Mouse (Mus musculus) hindbrain, embryonic 10.5 days (tissue): ENCODE results near the gene Epha7. TPM values are rescaled to one million over a fixed set of nuclear protein-coding genes. Genes with fewer than 3 reads are reported as not detected.
A peak's percentile ranks its signal among the peaks of the same experiment; 100 is the strongest.

ENCODE experiments used
- DNase-seq: peaks from one replicate; pipeline ENCODE4 v3.0.0-alpha.2; 2017; ENCODE audit warnings: low spot score
- H3K27ac ChIP-seq: fragments of 300-500 bp; sonication (generic); 2 replicates; pipeline ENCODE4 v1.5.1; 2016; ENCODE audit warnings: mild to moderate bottlenecking, moderate library complexity
- H3K27me3 ChIP-seq: fragments of 300-500 bp; sonication (generic); 2 replicates; pipeline ENCODE4 v1.6.1; 2016; ENCODE audit warnings: mild to moderate bottlenecking; ENCODE audit not compliant: poor library complexity, insufficient read depth, severe bottlenecking
- H3K36me3 ChIP-seq: fragments of 300-500 bp; sonication (generic); 2 replicates; pipeline ENCODE4 v1.6.1; 2016; ENCODE audit warnings: mild to moderate bottlenecking, moderate library complexity
- H3K4me1 ChIP-seq: fragments of 300-500 bp; sonication (generic); replicated peaks from 2 replicates; pipeline ENCODE4 v1.6.1; 2016; ENCODE audit warnings: mild to moderate bottlenecking
- H3K4me3 ChIP-seq: fragments of 300-500 bp; sonication (generic); 2 replicates; pipeline ENCODE4 v1.5.1; 2016; ENCODE audit warnings: mild to moderate bottlenecking, moderate library complexity
- H3K9me3 ChIP-seq: fragments of 300-500 bp; sonication (generic); 2 replicates; pipeline ENCODE4 v1.6.1; 2016; ENCODE audit warnings: mild to moderate bottlenecking, moderate library complexity
- WGBS: fragments of 180-500 bp; shearing (Covaris S2); methylation state at CpG from one replicate; pipeline ENCODE4 v1.1.7; 2016; 5-methylcytosine and 5-hydroxymethylcytosine counted together
- polyA plus RNA-seq: library from polyadenylated mRNA; unstranded; fragments of >200 nt; fragmentation: Nextera tagmentation; extraction: Ambion mirVana; gene quantifications from 2 replicates; pipeline ENCODE4 v1.2.1, GENCODE M21; 2016

Gene Epha7
- 49.7 and 60.1 TPM in 2 replicates for polyA plus RNA-seq

- no peaks in the 10 kb centered on the region for H3K36me3 ChIP-seq
- H3K27ac ChIP-seq = peak within 1 kb of the TSS; percentile 97
- DNase-seq = peak; percentile 99
- H3K4me1 ChIP-seq = peaks cover 10% of the 10 kb centered on the region; the same call in 1 of the 2 replicates
- H3K4me3 ChIP-seq = peak within 1 kb of the TSS; percentile 84
- no peaks in the 10 kb centered on the region for H3K9me3 ChIP-seq
- under 1% methylated on average over 48 of the region's 48 CpGs for WGBS
- H3K27me3 ChIP-seq = no peaks in the 10 kb centered on the region; the same call in 1 of the 2 replicates
These were observed at the start of gene Epha7 for GRCm38 (mm10) chr4:28812691-28813289. Gene Epha7 (plus strand): TSS chr4:28813131.

GRCm38 (mm10) chr4:28783961-28784360, 29.0 kb upstream of the Epha7 start:
- DNase-seq = peak; percentile 57
- no peak overlapping the region for H3K27ac ChIP-seq
- no peaks in the 10 kb centered on the region for H3K36me3 ChIP-seq
- H3K4me1 ChIP-seq = peaks cover 9% of the 10 kb centered on the region; the same call in 1 of the 2 replicates
- no peaks in the 10 kb centered on the region for H3K27me3 ChIP-seq
- no peaks in the 10 kb centered on the region for H3K9me3 ChIP-seq
- WGBS = 37% methylated on average over 3 of the region's 3 CpGs
- no peak overlapping the region for H3K4me3 ChIP-seq

DNA sequence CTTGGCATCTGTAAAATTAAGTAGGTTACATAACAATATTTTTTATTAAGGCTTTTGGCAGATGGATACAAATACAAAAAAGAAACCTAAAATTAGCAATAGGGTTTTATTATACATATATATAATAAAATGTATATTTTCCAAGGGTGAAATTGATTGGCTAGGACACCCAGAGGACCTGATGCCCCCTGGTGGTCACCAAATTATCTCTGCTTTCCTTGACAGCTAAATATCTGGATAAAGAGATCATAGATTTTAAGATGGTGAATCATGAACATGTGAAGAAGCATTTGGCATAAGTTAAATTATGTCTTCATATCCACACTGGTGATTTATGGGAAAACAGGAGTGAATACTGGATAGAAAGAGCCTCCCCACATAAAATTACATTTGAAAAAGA, 4.1 kb upstream of the Epha7 start:
- no peaks in the 10 kb centered on the region for H3K27me3 ChIP-seq
- H3K36me3 ChIP-seq = no peaks in the 10 kb centered on the region
- H3K4me1 ChIP-seq = 0 out of 2 replicates have a peak, but pooled peaks cover 3% of the 10 kb centered on the region
- peak; percentile 17 for DNase-seq
- no peaks in the 10 kb centered on the region for H3K9me3 ChIP-seq
- no peak overlapping the region for H3K4me3 ChIP-seq
- H3K27ac ChIP-seq = no peak overlapping the region

GRCm38 (mm10) chr4:28809703-28810102, 3.2 kb upstream of the Epha7 start:
- H3K4me1 ChIP-seq = 0 out of 2 replicates have a peak, but pooled peaks cover 3% of the 10 kb centered on the region
- H3K27ac ChIP-seq = no peak overlapping the region
- no peaks in the 10 kb centered on the region for H3K27me3 ChIP-seq
- DNase-seq = no peak
- no peak overlapping the region for H3K4me3 ChIP-seq
- WGBS = 80% methylated on average over 4 of the region's 4 CpGs
- no peaks in the 10 kb centered on the region for H3K36me3 ChIP-seq
- H3K9me3 ChIP-seq = no peaks in the 10 kb centered on the region

- Histone ChIP-seq H3K4me3 (peak overlapping the region; percentile 84), H3K4me1 (peaks cover 10% of the 10 kb centered on the region; the same call in 1 of the 2 replicates), H3K27ac (peak overlapping the region; percentile 97), H3K36me3 (no peaks in the 10 kb centered on the region), H3K27me3 (no peaks in the 10 kb centered on the region; the same call in 1 of the 2 replicates), H3K9me3 (no peaks in the 10 kb centered on the region)
- under 1% methylated on average over 93 of the region's 94 CpGs for WGBS
- peak; percentile 78 for DNase-seq
These were observed 882 bp downstream of the Epha7 start for GRCm38 (mm10) chr4:28813551-28814475.

DNA sequence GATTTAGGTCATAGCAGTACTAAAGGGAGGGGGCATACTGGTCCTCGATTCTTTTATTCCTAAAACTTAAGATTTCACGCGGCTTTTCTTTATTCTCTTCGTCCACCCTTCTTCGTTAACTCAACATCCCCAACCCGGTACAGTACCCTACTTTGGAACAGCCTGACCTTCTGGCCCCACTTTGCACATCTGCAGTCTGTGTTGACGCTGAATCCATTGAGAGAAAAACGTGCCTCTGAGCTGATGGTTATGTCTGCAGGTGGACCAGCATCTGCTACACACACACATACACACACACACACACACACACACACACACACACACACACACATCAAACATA, 1.5 kb downstream of the Epha7 start:
- Histone ChIP-seq H3K27ac (peak overlapping the region; percentile 97), H3K4me3 (peak overlapping the region; percentile 84), H3K36me3 (no peaks in the 10 kb centered on the region), H3K4me1 (peaks cover 10% of the 10 kb centered on the region; the same call in 1 of the 2 replicates), H3K9me3 (no peaks in the 10 kb centered on the region), H3K27me3 (no peaks in the 10 kb centered on the region; the same call in 1 of the 2 replicates)
- 2% methylated on average over 8 of the region's 8 CpGs for WGBS
- no peak for DNase-seq

DNA sequence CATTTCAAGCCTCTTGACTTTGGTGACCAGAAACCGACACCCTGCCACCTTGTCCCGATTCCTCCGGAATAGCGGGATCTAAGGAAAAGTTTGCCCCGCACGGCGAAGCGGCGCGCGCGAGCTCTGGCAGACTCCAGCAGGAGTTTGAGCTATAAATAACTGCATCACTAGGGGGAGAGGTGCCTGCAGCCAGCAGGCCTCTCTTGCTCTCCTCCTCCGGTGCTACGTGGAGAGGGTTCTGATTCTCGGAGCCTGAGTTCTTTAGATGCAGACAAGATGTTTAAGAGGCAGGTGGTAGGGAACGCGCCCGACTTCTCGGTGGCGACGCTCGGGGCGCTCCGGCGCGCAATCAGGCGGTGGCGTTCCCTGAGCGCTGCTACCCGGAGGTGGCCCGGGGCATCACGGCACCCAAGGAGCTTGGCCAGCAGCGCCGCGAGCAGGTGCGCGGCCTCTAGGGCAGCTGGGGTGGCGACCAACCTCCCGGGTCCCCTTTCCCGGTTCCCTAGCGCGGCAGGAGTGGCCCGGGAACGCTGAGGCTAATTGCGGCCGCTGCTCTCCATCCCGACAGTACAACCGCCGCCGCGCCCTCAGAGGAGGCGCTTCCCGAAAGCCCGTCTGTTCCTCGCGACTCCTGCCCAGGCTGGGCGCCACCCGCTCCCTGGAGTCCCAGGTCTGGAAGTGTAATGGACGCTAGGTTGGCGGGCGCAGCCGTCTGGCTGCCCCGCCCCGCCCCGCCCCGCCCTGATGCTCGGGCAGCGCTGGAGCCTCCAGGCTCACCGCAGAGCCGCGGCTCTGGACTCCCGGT, 2.1 kb downstream of the Epha7 start:
- Histone ChIP-seq H3K27ac (peak overlapping the region; percentile 97), H3K36me3 (no peaks in the 10 kb centered on the region), H3K4me1 (peaks cover 10% of the 10 kb centered on the region; the same call in 1 of the 2 replicates), H3K27me3 (no peaks in the 10 kb centered on the region; the same call in 1 of the 2 replicates), H3K9me3 (no peaks in the 10 kb centered on the region), H3K4me3 (peak overlapping the region; percentile 84)
- under 1% methylated on average over 72 of the region's 72 CpGs for WGBS
- DNase-seq = peak; percentile 77

DNA sequence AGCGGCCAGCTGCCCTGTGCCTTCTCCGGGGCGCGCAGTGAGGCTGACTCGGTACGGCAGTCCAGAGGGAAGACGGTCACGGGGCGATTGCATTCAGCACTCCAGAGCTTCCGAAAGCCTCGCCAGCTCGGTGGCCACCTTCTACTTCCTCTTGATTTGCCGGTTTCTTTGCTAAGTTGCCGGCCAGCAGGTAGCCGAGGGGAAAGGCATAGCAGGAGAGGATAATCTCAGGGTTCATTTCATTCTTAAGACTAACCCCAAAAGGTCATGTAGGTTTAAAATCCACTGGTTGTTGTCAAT, 2.6 kb downstream of the Epha7 start:
- no peak for DNase-seq
- under 1% methylated on average over 15 of the region's 15 CpGs for WGBS
- no peaks in the 10 kb centered on the region for H3K9me3 ChIP-seq
- no peaks in the 10 kb centered on the region; the same call in 1 of the 2 replicates for H3K27me3 ChIP-seq
- peak overlapping the region; percentile 84 for H3K4me3 ChIP-seq
- no peaks in the 10 kb centered on the region for H3K36me3 ChIP-seq
- H3K27ac ChIP-seq = peak overlapping the region; percentile 97
- H3K4me1 ChIP-seq = peaks cover 10% of the 10 kb centered on the region; the same call in 1 of the 2 replicates

DNA sequence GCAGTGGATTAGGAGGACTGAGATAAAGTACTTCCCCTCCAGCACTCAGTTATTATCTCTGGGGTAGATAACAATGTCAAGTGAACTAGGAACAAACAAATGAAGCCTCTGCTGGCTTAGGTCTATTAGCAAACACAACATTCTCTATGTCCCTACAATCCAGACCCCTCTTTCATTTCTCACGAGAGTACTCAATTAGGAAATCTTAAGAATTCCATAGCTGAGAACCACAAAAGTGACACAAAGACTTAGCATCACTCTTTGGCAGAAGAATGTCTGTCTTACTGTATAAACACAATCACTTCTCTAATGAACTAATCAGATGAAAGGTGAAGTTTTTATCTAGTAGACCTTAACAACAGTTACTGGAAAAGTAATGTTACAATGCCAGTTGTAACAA, 10.7 kb downstream of the Epha7 start:
- Histone ChIP-seq H3K27ac (no peak overlapping the region), H3K36me3 (peaks cover 12% of the 10 kb centered on the region), H3K4me3 (no peak overlapping the region), H3K27me3 (no peaks in the 10 kb centered on the region), H3K4me1 (no peaks in the 10 kb centered on the region), H3K9me3 (no peaks in the 10 kb centered on the region)
- DNase-seq = no peak
- 47% methylated on average over 1 of the region's 1 CpGs for WGBS

GRCm38 (mm10) chr4:28824616-28825015, 11.7 kb downstream of the Epha7 start:
- no peak for DNase-seq
- Histone ChIP-seq H3K9me3 (no peaks in the 10 kb centered on the region), H3K4me3 (no peak overlapping the region), H3K27me3 (no peaks in the 10 kb centered on the region), H3K4me1 (no peaks in the 10 kb centered on the region), H3K36me3 (peaks cover 12% of the 10 kb centered on the region), H3K27ac (no peak overlapping the region)
- WGBS = 81% methylated on average over 7 of the region's 7 CpGs

- H3K36me3 ChIP-seq = no peaks in the 10 kb centered on the region
- no peak for DNase-seq
- no peak overlapping the region for H3K4me3 ChIP-seq
- H3K4me1 ChIP-seq = no peaks in the 10 kb centered on the region
- no peaks in the 10 kb centered on the region for H3K9me3 ChIP-seq
- no peaks in the 10 kb centered on the region for H3K27me3 ChIP-seq
- no peak overlapping the region for H3K27ac ChIP-seq
- 88% methylated on average over 3 of the region's 3 CpGs for WGBS
These were observed 24.7 kb downstream of the Epha7 start for GRCm38 (mm10) chr4:28837669-28838068.

- WGBS = 92% methylated on average over 4 of the region's 4 CpGs
- Histone ChIP-seq H3K27me3 (no peaks in the 10 kb centered on the region), H3K36me3 (peaks cover 6% of the 10 kb centered on the region; the same call in 1 of the 2 replicates), H3K4me1 (no peaks in the 10 kb centered on the region), H3K4me3 (no peak overlapping the region), H3K27ac (no peak overlapping the region), H3K9me3 (no peaks in the 10 kb centered on the region)
- DNase-seq = no peak
These were observed 33.4 kb downstream of the Epha7 start for GRCm38 (mm10) chr4:28846311-28846710.
